ENCODE assay signal across 9 mouse cellular contexts in the genomic region with DNA sequence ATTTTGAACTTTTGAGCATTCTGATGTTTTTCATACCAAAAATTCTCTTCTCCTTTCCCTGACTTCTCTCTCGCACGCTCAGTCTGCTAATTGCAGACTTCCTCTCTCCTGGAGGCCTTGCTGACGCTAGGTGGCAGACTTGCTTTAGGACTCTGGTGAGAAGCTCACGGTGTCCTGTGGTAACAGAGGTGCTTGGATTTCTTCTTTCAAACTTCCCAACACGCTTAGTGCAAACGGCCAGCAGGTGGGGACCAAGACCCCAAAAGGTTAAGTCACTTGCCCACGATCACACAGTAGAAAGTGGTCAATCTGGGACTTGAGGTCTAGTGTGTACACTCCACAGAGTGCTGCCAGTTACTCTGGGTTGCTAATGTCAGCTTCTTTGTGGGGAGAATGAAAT. TPM values are rescaled to one million over a fixed set of nuclear protein-coding genes. Genes with fewer than 3 reads are reported as not detected.
A peak's percentile ranks its signal among the peaks of the same experiment; 100 is the strongest.
DNase-seq lines count a peak whose midpoint lies in the region; ATAC-seq lines count a peak whose summit lies in the region.
"Had no signal": no experiment of that assay in that cellular context is flagged by ENCODE, and none has a peak within 500 bp of the region (broad histone marks: within the 10 kb centered on the region; RNA-seq: fewer than 3 reads in every experiment).

No protein-coding gene starts in this region.

- peak; percentile 50 to 53 for DNase-seq in B cell, adult 2 months
- DNase-seq in adrenal gland, postnatal 10 days = peak; percentile 76
- peak; percentile 60 to 63 for DNase-seq in layer of hippocampus, postnatal 36 days
- DNase-seq in right cerebral cortex, postnatal 14 days = peak; percentile 85
- DNase-seq in urinary bladder, postnatal 10 days (ENCODE audit: low spot score) = peak; percentile 42

- no peaks in the 10 kb centered on the region for H3K9me3 ChIP-seq in hindbrain, embryonic 15.5 days

- H3K4me2 ChIP-seq in hindbrain, embryonic 15.5 days = no peak overlapping the region

- H3K4me3 ChIP-seq in hindbrain, embryonic 15.5 days = no peak overlapping the region
- H3K4me3 ChIP-seq: erythroblast, embryonic 14.5 days had no signal

- H3K27me3 ChIP-seq in hindbrain, embryonic 15.5 days = no peaks in the 10 kb centered on the region

- H3K4me1 ChIP-seq in hindbrain, embryonic 15.5 days (replicated peaks) = no peaks in the 10 kb centered on the region

- peaks cover 19% of the 10 kb centered on the region for H3K36me3 ChIP-seq in hindbrain, embryonic 15.5 days

- no peak overlapping the region for H3K9ac ChIP-seq in hindbrain, embryonic 15.5 days

- no peak overlapping the region for H3K27ac ChIP-seq in hindbrain, embryonic 15.5 days (replicated peaks)

- ATAC-seq in erythroid progenitor cell, adult 5-6 weeks (replicated peaks; ENCODE audit: low FRiP score, poor library complexity, severe bottlenecking) = 0 out of 2 replicates have a peak, but pooled peaks have one; percentile 48
- peak; percentile 84 for ATAC-seq in hindbrain, embryonic 15.5 days (ENCODE audit: low FRiP score, low read depth)
- ATAC-seq in megakaryocyte progenitor cell, adult 5-6 weeks (replicated peaks; ENCODE audit: poor library complexity) = peak; percentile 96

- 15% methylated on average over 7 of the region's 7 CpGs for WGBS in hindbrain, embryonic 15.5 days

RNA-seq across cellular contexts. Expression of gene Zkscan6, which starts 13.9 kb away (rescaled TPM):
- total RNA-seq in adrenal gland, postnatal 10 days (2021) = 10 to 100 TPM; 10.8 to 12.9 TPM
- total RNA-seq in erythroid progenitor cell, adult 5-6 weeks (2015; ENCODE audit: low replicate concordance) = 0.42 and 1.8 TPM in 2 replicates
- total RNA-seq in erythroid progenitor cell, adult 5-6 weeks (2017; ENCODE audit: low replicate concordance) = 2.6 and 5.4 TPM in 2 replicates
- 17.3 and 19.9 TPM in 2 replicates for polyA plus RNA-seq in hindbrain, embryonic 15.5 days (2015; fragmentation: Nextera tagmentation; extraction: Ambion mirVana)
- 10 to 100 TPM; 12.7 to 13.3 TPM for total RNA-seq in layer of hippocampus, postnatal 36 days (2021)
- 5.8 and 9.9 TPM in 2 replicates for total RNA-seq in megakaryocyte progenitor cell, adult 5-6 weeks (2015)
- total RNA-seq in megakaryocyte progenitor cell, adult 5-6 weeks (2017) = 17.5 and 24.8 TPM in 2 replicates

RNA-seq across cellular contexts. Expression of gene Map2k4, which starts 32.8 kb away (rescaled TPM):
- total RNA-seq in adrenal gland, postnatal 10 days (2021) = 10 to 100 TPM; 42.7 to 46.4 TPM
- 27.8 and 31.0 TPM in 2 replicates for total RNA-seq in erythroid progenitor cell, adult 5-6 weeks (2015; ENCODE audit: low replicate concordance)
- 20.7 and 30.2 TPM in 2 replicates for total RNA-seq in erythroid progenitor cell, adult 5-6 weeks (2017; ENCODE audit: low replicate concordance)
- polyA plus RNA-seq in hindbrain, embryonic 15.5 days (2015; fragmentation: Nextera tagmentation; extraction: Ambion mirVana) = 99.9 and 101 TPM in 2 replicates
- 100 to 1,000 TPM; 194 to 203 TPM for total RNA-seq in layer of hippocampus, postnatal 36 days (2021)
- total RNA-seq in megakaryocyte progenitor cell, adult 5-6 weeks (2015) = 56.8 and 61.7 TPM in 2 replicates
- 27.2 and 37.2 TPM in 2 replicates for total RNA-seq in megakaryocyte progenitor cell, adult 5-6 weeks (2017)
